Comparison of ENCODE assay signal across 13 mouse cellular contexts in genomic region chr6:54936496-54936895, GRCm38 (mm10).
"Had no signal": no experiment of that assay in that cellular context is flagged by ENCODE, and none has a peak within 500 bp of the region (broad histone marks: within the 10 kb centered on the region; RNA-seq: fewer than 3 reads in every experiment).

No protein-coding gene starts in this region.

- H3K4me1 ChIP-seq: neural tube, embryonic 12.5 days had no signal

- H3K9ac ChIP-seq: liver, embryonic 15.5 days; midbrain, embryonic 13.5 days; neural tube, embryonic 12.5 days had no signal

- H3K9me3 ChIP-seq: limb, embryonic 10.5 days; liver, embryonic 15.5 days; midbrain, embryonic 13.5 days; neural tube, embryonic 12.5 days had no signal

- H3K36me3 ChIP-seq: limb, embryonic 10.5 days; liver, embryonic 15.5 days; midbrain, embryonic 13.5 days; neural tube, embryonic 12.5 days had no signal

- H3K27ac ChIP-seq: limb, embryonic 10.5 days; liver, embryonic 15.5 days; midbrain, embryonic 13.5 days; neural tube, embryonic 12.5 days; stomach, postnatal 0 days had no signal

- H3K27me3 ChIP-seq: liver, embryonic 15.5 days; midbrain, embryonic 13.5 days; neural tube, embryonic 12.5 days had no signal

- H3K4me3 ChIP-seq: limb, embryonic 10.5 days; liver, embryonic 15.5 days; midbrain, embryonic 13.5 days; neural tube, embryonic 12.5 days had no signal

- H3K4me2 ChIP-seq: liver, embryonic 11.5 days; liver, embryonic 15.5 days; midbrain, embryonic 13.5 days; neural tube, embryonic 12.5 days had no signal

- DNase-seq: kidney, adult 18-20 months; kidney, postnatal 10 days; lung, adult 2 months; lung, postnatal 36 days; right cerebral cortex, postnatal 14 days; thymus, postnatal 36 days had no signal

- ATAC-seq: lung, postnatal 0 days; midbrain, embryonic 13.5 days had no signal
